Mouse (Mus musculus) kidney, adult 2 months (tissue): ENCODE data around the gene Tead1.

ENCODE experiments used
- CTCF ChIP-seq: fragments of 200-500 bp; conservative IDR thresholded peaks from 2 replicates; pipeline ENCODE4 v1.5.1; 2011; ENCODE audit warnings: low read depth, mild to moderate bottlenecking, control low read depth, low read length, moderate library complexity, mixed read lengths; ENCODE audit not compliant: insufficient read depth, insufficient read length
- POLR2A ChIP-seq: fragments of 200-500 bp; IDR thresholded peaks from one replicate; pipeline ENCODE4 v1.6.1; 2011; ENCODE audit warnings: low read depth, low read length, control low read depth

GRCm38 (mm10) chr7:112816016-112816415, 136.9 kb downstream of the Tead1 start:
- TF ChIP-seq POLR2A (no peak), CTCF (no peak)
